Comparison of ENCODE assay signal across 16 mouse cellular contexts in genomic region chr10:44377821-44378220, GRCm38 (mm10).
DNase-seq lines count a peak whose midpoint lies in the region; ATAC-seq lines count a peak whose summit lies in the region.
"Had no signal": no experiment of that assay in that cellular context is flagged by ENCODE, and none has a peak within 500 bp of the region (broad histone marks: within the 10 kb centered on the region; RNA-seq: fewer than 3 reads in every experiment).

No protein-coding gene starts in this region.

- H3K9ac ChIP-seq in hindbrain, embryonic 13.5 days = no peak overlapping the region
- H3K9ac ChIP-seq: embryonic facial prominence, embryonic 13.5 days; intestine, embryonic 15.5 days; lung, embryonic 14.5 days had no signal

- peak; percentile 46 to 53 for DNase-seq in left cerebral cortex, adult 18-20 months (ENCODE audit: low spot score in 2 of 2)
- DNase-seq in left cerebral cortex, postnatal 4 days = no peak
- peak; percentile 63 for DNase-seq in induced T-regulatory cell, adult 2 months (ENCODE audit: low read depth)
- peak; percentile 57 to 73 for DNase-seq in left cerebral cortex, postnatal 25 days (ENCODE audit: low spot score in 2 of 2)
- no peak for DNase-seq in retina, embryonic 14.5 days (ENCODE audit: low spot score)
- DNase-seq in urinary bladder, postnatal 25 days (ENCODE audit: low spot score) = no peak
- DNase-seq: adrenal gland, adult 2 months; cerebellum, postnatal 25 days; gastrocnemius, postnatal 10 days; kidney, postnatal 10 days; lung, embryonic 14.5 days had no signal

- H3K4me1 ChIP-seq in hindbrain, embryonic 13.5 days (replicated peaks) = peaks cover 16% of the 10 kb centered on the region

- no peak overlapping the region for H3K27ac ChIP-seq in hindbrain, embryonic 13.5 days
- H3K27ac ChIP-seq: embryonic facial prominence, embryonic 13.5 days; heart, embryonic 10.5 days; intestine, embryonic 15.5 days had no signal

- H3K27me3 ChIP-seq in hindbrain, embryonic 13.5 days = no peaks in the 10 kb centered on the region
- H3K27me3 ChIP-seq: embryonic facial prominence, embryonic 13.5 days; intestine, embryonic 15.5 days had no signal

- H3K36me3 ChIP-seq in hindbrain, embryonic 13.5 days = no peaks in the 10 kb centered on the region
- H3K36me3 ChIP-seq: embryonic facial prominence, embryonic 13.5 days; heart, embryonic 10.5 days; intestine, embryonic 15.5 days had no signal

- 90% methylated on average over 5 of the region's 5 CpGs for WGBS in hindbrain, embryonic 13.5 days

- no peak for ATAC-seq in hindbrain, embryonic 13.5 days (ENCODE audit: low FRiP score)
- ATAC-seq: intestine, embryonic 15.5 days had no signal

- no peaks in the 10 kb centered on the region for H3K9me3 ChIP-seq in hindbrain, embryonic 13.5 days
- H3K9me3 ChIP-seq: embryonic facial prominence, embryonic 13.5 days; heart, embryonic 10.5 days; intestine, embryonic 15.5 days had no signal

- H3K4me2 ChIP-seq in hindbrain, embryonic 13.5 days = no peak overlapping the region
- H3K4me2 ChIP-seq: embryonic facial prominence, embryonic 13.5 days; intestine, embryonic 15.5 days; lung, embryonic 14.5 days had no signal

- H3K4me3 ChIP-seq in hindbrain, embryonic 13.5 days = no peak overlapping the region
- H3K4me3 ChIP-seq: embryonic facial prominence, embryonic 13.5 days; heart, embryonic 10.5 days; intestine, embryonic 15.5 days; myocyte had no signal

- intact Hi-C loops in left cerebral cortex, postnatal 4 days (cut with DNase I) = no loop called here
- intact Hi-C loops in left cerebral cortex, postnatal 25 days (cut with DNase I) = loop anchor here (2.0 kb wide), 1 partner anchor 57 kb away; no protein-coding TSS in a partner anchor

Comparison
In these comparisons a context has a peak if more than half of its experiments do, and no peak if none do; other contexts are left out.
1. DNase-seq: peak in left cerebral cortex, adult 18-20 months (2 of 2), induced T-regulatory cell, adult 2 months (single experiment) and left cerebral cortex, postnatal 25 days (2 of 2); none in left cerebral cortex, postnatal 4 days (single experiment), retina, embryonic 14.5 days (single experiment) and urinary bladder, postnatal 25 days (single experiment).